Mouse (Mus musculus) liver, embryonic 16.5 days (tissue): ENCODE measurements around the gene Esp15. TPM values are rescaled to one million over a fixed set of nuclear protein-coding genes. Genes with fewer than 3 reads are reported as not detected.
"Not testable (repeated sequence)": the region's sequence is repeated elsewhere in the genome, so short reads cannot be mapped to it uniquely, and the experiment has no call there.

Experiments used
- ATAC-seq: fragments of 200-750 bp; cut with Nextera tagmentation; 2 replicates; pipeline ENCODE4 v1.8.0; 2017; ENCODE audit warnings: low read depth, mild to moderate bottlenecking, moderate number of reproducible peaks, moderate library complexity
- H3K27ac ChIP-seq: fragments of 300-500 bp; sonication (generic); 2 replicates; pipeline ENCODE4 v1.5.1; 2014; ENCODE audit warnings: mild to moderate bottlenecking, low read length
- H3K27me3 ChIP-seq: fragments of 300-500 bp; sonication (generic); 2 replicates; pipeline ENCODE4 v1.6.1; 2014; ENCODE audit warnings: low read depth, low read length, mixed read lengths; ENCODE audit not compliant: control insufficient read depth, insufficient read depth
- H3K36me3 ChIP-seq: fragments of 300-500 bp; sonication (generic); 2 replicates; pipeline ENCODE4 v1.6.1; 2014; ENCODE audit warnings: mild to moderate bottlenecking; ENCODE audit not compliant: control insufficient read depth, insufficient read depth
- H3K4me1 ChIP-seq: fragments of 300-500 bp; sonication (generic); 2 replicates; pipeline ENCODE4 v1.6.1; 2014; ENCODE audit warnings: low read depth, low read length, mixed read lengths; ENCODE audit not compliant: control insufficient read depth
- H3K4me2 ChIP-seq: fragments of 300-500 bp; sonication (generic); 2 replicates; pipeline ENCODE4 v1.6.1; 2014; ENCODE audit warnings: low read depth, low read length, mixed read lengths
- H3K4me3 ChIP-seq: fragments of 300-500 bp; sonication (generic); 2 replicates; pipeline ENCODE4 v1.5.1; 2014; ENCODE audit warnings: low read depth, mild to moderate bottlenecking, low read length
- H3K9ac ChIP-seq: fragments of 300-500 bp; sonication (generic); 2 replicates; pipeline ENCODE4 v1.6.1; 2014; ENCODE audit warnings: low read depth, low read length
- H3K9me3 ChIP-seq: fragments of 300-500 bp; sonication (generic); replicated peaks from 2 replicates; pipeline ENCODE4 v1.6.1; 2016; ENCODE audit warnings: low read length; ENCODE audit not compliant: control insufficient read depth
- WGBS: fragments of 180-500 bp; shearing (Covaris S2); extraction: QIAGEN DNeasy Blood & Tissue Kit; methylation state at CpG from one replicate; pipeline ENCODE4 v1.1.7; 2014; ENCODE audit not compliant: insufficient replicate concordance; 5-methylcytosine and 5-hydroxymethylcytosine counted together
- polyA plus RNA-seq: library from polyadenylated mRNA; unstranded; fragments of >200 nt; fragmentation: Nextera tagmentation; extraction: Ambion mirVana; gene quantifications from 2 replicates; pipeline ENCODE4 v1.2.1, GENCODE M21; 2015

The Esp15 gene
- not detected in 2 replicates for polyA plus RNA-seq

GRCm38 (mm10) chr17:39640654-39641053 lies at the start of gene Esp15:
Gene Esp15, plus strand, starts transcription at chr17:39640954.
- not testable (repeated sequence) for H3K36me3 ChIP-seq, H3K9me3 ChIP-seq, H3K27me3 ChIP-seq, H3K4me2 ChIP-seq, H3K4me3 ChIP-seq, H3K4me1 ChIP-seq, ATAC-seq, H3K27ac ChIP-seq, H3K9ac ChIP-seq
- WGBS: 49% methylated on average over 6 of the region's 6 CpGs

DNA sequence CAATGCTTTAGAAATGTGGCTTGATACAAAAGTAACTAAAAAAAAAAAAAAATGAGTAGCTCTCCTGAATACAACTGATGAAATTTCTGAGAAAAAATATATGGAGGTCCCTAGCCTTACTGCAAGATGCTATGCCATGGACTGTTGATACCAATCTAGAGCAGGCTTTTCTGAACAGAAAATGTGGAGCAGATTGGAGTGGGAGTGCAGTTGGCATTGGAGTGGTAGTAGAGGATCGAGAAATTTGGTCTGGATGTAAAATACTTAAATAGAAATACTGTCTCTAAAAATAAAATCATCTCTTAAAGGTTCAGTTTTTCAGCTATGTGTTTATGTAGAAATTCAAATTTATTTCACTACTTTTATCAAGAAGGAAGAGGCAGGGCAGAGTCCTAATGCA lies 49.2 kb upstream of the Esp15 start:
- Histone ChIP-seq H3K4me3 (no peak overlapping the region), H3K4me1 (no peaks in the 10 kb centered on the region), H3K27ac (no peak overlapping the region), H3K4me2 (no peak overlapping the region), H3K9me3 (no peaks in the 10 kb centered on the region), H3K27me3 (no peaks in the 10 kb centered on the region), H3K9ac (no peak overlapping the region), H3K36me3 (no peaks in the 10 kb centered on the region)
- WGBS: 23% methylated on average over 1 of the region's 1 CpGs
- ATAC-seq: no peak

Other genes starting within 250 kb of the Esp15 start
- not detected in 2 replicates for gene Esp18, start 234.6 kb upstream of the Esp15 start, polyA plus RNA-seq
- gene Esp16, start 104.8 kb upstream of the Esp15 start, polyA plus RNA-seq: not detected in 2 replicates